Mouse (Mus musculus): ENCODE measurements at regions not wholly inside any gene's neighbourhood (a gene's known extent, or its start where the extent isn't known, plus 50 kb on each side); places are given as distances from the start of the nearest gene placed in this dataset.

GRCm38 (mm10) chr1:143464863-143465262, 175.6 kb upstream of the B3galt2 start:
- no peaks in the 10 kb centered on the region for H3K9me3 ChIP-seq (ENCODE audit: low read length)
- H3K9ac ChIP-seq (replicated peaks; ENCODE audit: low read length), result no peak overlapping the region
- H3K4me1 ChIP-seq (ENCODE audit: insufficient read depth, low read length), result no peaks in the 10 kb centered on the region
- no peak overlapping the region for H3K27ac ChIP-seq
- 66% methylated on average over 2 of the region's 2 CpGs for WGBS
- no peak overlapping the region for H3K4me2 ChIP-seq (ENCODE audit: low read depth, low read length)
- no peaks in the 10 kb centered on the region for H3K36me3 ChIP-seq (ENCODE audit: insufficient read depth, low read length)
- no peak overlapping the region for H3K4me3 ChIP-seq (ENCODE audit: low read length)
- TF ChIP-seq CTCF (IDR thresholded peaks at IDR 0.05; ENCODE audit: low read depth), result no peak
- DNase-seq (ENCODE audit: low spot score) (no peak), ATAC-seq (no peak)
- no peaks in the 10 kb centered on the region for H3K27me3 ChIP-seq (ENCODE audit: insufficient read depth, low read length)

- TF ChIP-seq CTCF (IDR thresholded peaks at IDR 0.05; ENCODE audit: low read depth), result no peak
- H3K4me3 ChIP-seq (ENCODE audit: low read length), result no peak overlapping the region
- no peak for ATAC-seq
- H3K9me3 ChIP-seq (ENCODE audit: low read length), result no peaks in the 10 kb centered on the region
- H3K27me3 ChIP-seq (ENCODE audit: insufficient read depth, low read length), result no peaks in the 10 kb centered on the region
- H3K27ac ChIP-seq, result no peak overlapping the region
- H3K4me1 ChIP-seq (ENCODE audit: insufficient read depth, low read length), result no peaks in the 10 kb centered on the region
- 93% methylated on average over 3 of the region's 3 CpGs for WGBS
- H3K9ac ChIP-seq (replicated peaks; ENCODE audit: low read length), result no peak overlapping the region
- H3K4me2 ChIP-seq (ENCODE audit: low read depth, low read length), result no peak overlapping the region
- no peaks in the 10 kb centered on the region for H3K36me3 ChIP-seq (ENCODE audit: insufficient read depth, low read length)
- DNase-seq (ENCODE audit: low spot score), result no peak
Observed at GRCm38 (mm10) chr1:143466092-143466491, 174.4 kb upstream of the B3galt2 start.

GRCm38 (mm10) chr1:143475329-143475728, 165.1 kb upstream of the B3galt2 start:
- Histone ChIP-seq H3K27me3 (ENCODE audit: insufficient read depth, low read length) (no peaks in the 10 kb centered on the region), H3K4me1 (ENCODE audit: insufficient read depth, low read length) (no peaks in the 10 kb centered on the region), H3K27ac (no peak overlapping the region), H3K4me3 (ENCODE audit: low read length) (no peak overlapping the region), H3K9me3 (ENCODE audit: low read length) (no peaks in the 10 kb centered on the region), H3K36me3 (ENCODE audit: insufficient read depth, low read length) (no peaks in the 10 kb centered on the region), H3K9ac (replicated peaks; ENCODE audit: low read length) (no peak overlapping the region), H3K4me2 (ENCODE audit: low read depth, low read length) (no peak overlapping the region)
- DNase-seq (ENCODE audit: low spot score) (no peak), ATAC-seq (no peak)
- no peak for TF ChIP-seq CTCF (IDR thresholded peaks at IDR 0.05; ENCODE audit: low read depth)
- WGBS, result 85% methylated on average over 2 of the region's 2 CpGs

- Histone ChIP-seq H3K27me3 (ENCODE audit: insufficient read depth, low read length) (no peaks in the 10 kb centered on the region), H3K4me3 (ENCODE audit: low read length) (no peak overlapping the region), H3K36me3 (ENCODE audit: insufficient read depth, low read length) (no peaks in the 10 kb centered on the region), H3K9ac (replicated peaks; ENCODE audit: low read length) (no peak overlapping the region), H3K9me3 (ENCODE audit: low read length) (no peaks in the 10 kb centered on the region), H3K4me2 (ENCODE audit: low read depth, low read length) (no peak overlapping the region), H3K4me1 (ENCODE audit: insufficient read depth, low read length) (no peaks in the 10 kb centered on the region), H3K27ac (no peak overlapping the region)
- TF ChIP-seq CTCF (IDR thresholded peaks at IDR 0.05; ENCODE audit: low read depth), result no peak
- 95% methylated on average over 4 of the region's 4 CpGs for WGBS
- no peak for ATAC-seq
- DNase-seq (ENCODE audit: low spot score), result no peak
Observed at GRCm38 (mm10) chr1:143483345-143483744, 157.1 kb upstream of the B3galt2 start.

- no peak for TF ChIP-seq CTCF (IDR thresholded peaks at IDR 0.05; ENCODE audit: low read depth)
- no peaks in the 10 kb centered on the region for H3K4me1 ChIP-seq (ENCODE audit: insufficient read depth, low read length)
- 88% methylated on average over 1 of the region's 1 CpGs for WGBS
Observed at GRCm38 (mm10) chr1:143484936-143485335, 155.5 kb upstream of the B3galt2 start.

GRCm38 (mm10) chr1:143497092-143497491, 143.4 kb upstream of the B3galt2 start:
- Histone ChIP-seq H3K9ac (replicated peaks; ENCODE audit: low read length) (no peak overlapping the region), H3K27me3 (ENCODE audit: insufficient read depth, low read length) (no peaks in the 10 kb centered on the region), H3K36me3 (ENCODE audit: insufficient read depth, low read length) (no peaks in the 10 kb centered on the region), H3K27ac (no peak overlapping the region), H3K4me3 (ENCODE audit: low read length) (no peak overlapping the region), H3K4me2 (ENCODE audit: low read depth, low read length) (no peak overlapping the region), H3K4me1 (ENCODE audit: insufficient read depth, low read length) (no peaks in the 10 kb centered on the region), H3K9me3 (ENCODE audit: low read length) (no peaks in the 10 kb centered on the region)
- no peak for TF ChIP-seq CTCF (IDR thresholded peaks at IDR 0.05; ENCODE audit: low read depth)
- ATAC-seq (no peak), DNase-seq (ENCODE audit: low spot score) (no peak)
- 81% methylated on average over 8 of the region's 8 CpGs for WGBS

More at GRCm38 (mm10) chr1:143484936-143485335, 155.5 kb upstream of the B3galt2 start:
- no peak overlapping the region for H3K9ac ChIP-seq (replicated peaks; ENCODE audit: low read length)
- H3K9me3 ChIP-seq (ENCODE audit: low read length), result no peaks in the 10 kb centered on the region
- H3K27ac ChIP-seq, result no peak overlapping the region
- H3K4me3 ChIP-seq (ENCODE audit: low read length), result no peak overlapping the region
- no peaks in the 10 kb centered on the region for H3K27me3 ChIP-seq (ENCODE audit: insufficient read depth, low read length)
- no peak overlapping the region for H3K4me2 ChIP-seq (ENCODE audit: low read depth, low read length)
- no peaks in the 10 kb centered on the region for H3K36me3 ChIP-seq (ENCODE audit: insufficient read depth, low read length)
- no peak for ATAC-seq
- DNase-seq (ENCODE audit: low spot score), result no peak

- no peak overlapping the region for H3K4me3 ChIP-seq (ENCODE audit: low read length)
- WGBS, result 65% methylated on average over 11 of the region's 11 CpGs
- H3K4me1 ChIP-seq (ENCODE audit: insufficient read depth, low read length), result no peaks in the 10 kb centered on the region
- no peaks in the 10 kb centered on the region for H3K36me3 ChIP-seq (ENCODE audit: insufficient read depth, low read length)
- H3K4me2 ChIP-seq (ENCODE audit: low read depth, low read length), result no peak overlapping the region
- no peak overlapping the region for H3K9ac ChIP-seq (replicated peaks; ENCODE audit: low read length)
- no peak overlapping the region for H3K27ac ChIP-seq
- H3K9me3 ChIP-seq (ENCODE audit: low read length), result no peaks in the 10 kb centered on the region
- peak; percentile 4 for DNase-seq (ENCODE audit: low spot score)
- H3K27me3 ChIP-seq (ENCODE audit: insufficient read depth, low read length), result no peaks in the 10 kb centered on the region
- ATAC-seq, result no peak
- no peak for TF ChIP-seq CTCF (IDR thresholded peaks at IDR 0.05; ENCODE audit: low read depth)
Observed at GRCm38 (mm10) chr1:143503436-143504065, 136.9 kb upstream of the B3galt2 start.
